Mouse (Mus musculus): ENCODE measurements around the gene Dhx57. TPM values are rescaled to one million over a fixed set of nuclear protein-coding genes. Genes with fewer than 3 reads are reported as not detected.

Gene Dhx57
- total RNA-seq, 1 experiment from 2014 or later = 17.8 TPM

- DNase-seq = no peak
Measured at GRCm38 (mm10) chr17:80193075-80193474, 97.2 kb downstream of the Dhx57 start.

Other genes starting within 250 kb of the Dhx57 start
- 57.6 and 66.2 TPM in 2 replicates for gene Hnrnpll, start 228.1 kb downstream of the Dhx57 start, total RNA-seq (2021)
- gene Galm, start 163.0 kb downstream of the Dhx57 start, total RNA-seq (2021) = 18.0 and 18.4 TPM in 2 replicates
- 119 and 126 TPM in 2 replicates for gene Srsf7, start 83.2 kb downstream of the Dhx57 start, total RNA-seq (2021)
- 0.24 TPM in 1 of 2 replicates, not detected in the other for gene Ttc39d, start 83.0 kb downstream of the Dhx57 start, total RNA-seq (2021)
- gene Gemin6, start 66.0 kb downstream of the Dhx57 start, total RNA-seq (2021) = 10.4 and 11.1 TPM in 2 replicates
- gene Morn2, start 273 bp downstream of the Dhx57 start, total RNA-seq (2021) = 10.7 and 12.7 TPM in 2 replicates
- gene Arhgef33, start 16.9 kb upstream of the Dhx57 start, total RNA-seq (2021) = 0.67 TPM in 1 of 2 replicates, not detected in the other
- gene Gm10190, start 83.1 kb upstream of the Dhx57 start, total RNA-seq (2021) = not detected in 2 replicates
- 30.3 and 30.9 TPM in 2 replicates for gene Sos1, start 190.0 kb upstream of the Dhx57 start, total RNA-seq (2021)

Data from adrenal gland, postnatal 25 days (tissue).